Mouse (Mus musculus): ENCODE measurements around the gene Kcnip1.

DNA sequence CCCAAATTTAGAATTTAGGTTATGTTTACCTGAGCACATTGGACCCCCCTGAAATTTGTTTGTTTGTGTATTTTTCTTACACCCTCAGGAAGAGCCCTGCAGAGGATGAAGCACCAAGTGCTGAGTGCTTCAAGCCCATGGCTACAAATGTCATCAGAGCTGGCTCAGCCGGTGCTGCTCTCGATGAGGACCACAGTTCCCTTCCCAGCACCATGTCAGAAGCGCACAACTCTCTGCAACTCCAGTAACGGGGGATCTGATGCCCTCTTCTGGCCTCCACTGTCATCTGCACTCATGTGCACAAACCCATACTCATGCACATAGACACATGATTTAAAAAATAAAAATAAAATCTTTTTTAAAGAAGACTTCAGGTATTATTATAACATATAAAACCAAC lies 128.7 kb downstream of the Kcnip1 start:
- TF ChIP-seq CTCF (conservative IDR thresholded peaks at IDR 0.05; ENCODE audit: insufficient read depth, insufficient read length, low read depth, low read length) (no peak), POLR2A (IDR thresholded peaks at IDR 0.05; ENCODE audit: low read depth, low read length) (no peak)
